Mouse (Mus musculus): Measurements from ENCODE around the gene Apba3. TPM values are rescaled to one million over a fixed set of nuclear protein-coding genes. Genes with fewer than 3 reads are reported as not detected.

Apba3 gene
- total and polyA plus RNA-seq, 3 experiments = 68.9 to 73.2 TPM; not detected in 1

DNA sequence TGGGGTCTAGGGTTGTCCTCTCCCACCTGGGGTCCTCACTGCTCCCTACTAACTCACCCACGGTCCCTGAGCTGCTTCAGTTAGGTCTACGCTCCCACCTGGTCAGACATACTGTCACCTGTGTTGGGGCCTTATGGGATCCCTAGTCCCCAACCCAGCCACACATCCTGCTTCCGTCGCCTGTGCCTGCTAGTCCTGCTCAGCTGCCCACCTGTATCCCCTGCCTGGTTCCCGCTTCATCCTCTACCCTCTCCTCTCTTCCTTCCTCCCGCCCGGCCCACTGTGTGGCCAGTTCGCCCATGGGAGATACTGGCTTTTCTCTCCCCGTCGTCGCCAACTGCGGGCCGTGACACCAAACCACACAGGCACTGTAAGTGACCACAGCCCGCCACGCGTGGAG, 48.8 kb downstream of the Apba3 start:
- peaks cover 0 to 2% of the 10 kb centered on the region in 2 experiments; a peak in 1 of 4 replicates for H3K36me3 ChIP-seq (ENCODE audit: control insufficient read depth in 1 of 2, insufficient read depth in 2 of 2, low read length in 2 of 2)

DNA sequence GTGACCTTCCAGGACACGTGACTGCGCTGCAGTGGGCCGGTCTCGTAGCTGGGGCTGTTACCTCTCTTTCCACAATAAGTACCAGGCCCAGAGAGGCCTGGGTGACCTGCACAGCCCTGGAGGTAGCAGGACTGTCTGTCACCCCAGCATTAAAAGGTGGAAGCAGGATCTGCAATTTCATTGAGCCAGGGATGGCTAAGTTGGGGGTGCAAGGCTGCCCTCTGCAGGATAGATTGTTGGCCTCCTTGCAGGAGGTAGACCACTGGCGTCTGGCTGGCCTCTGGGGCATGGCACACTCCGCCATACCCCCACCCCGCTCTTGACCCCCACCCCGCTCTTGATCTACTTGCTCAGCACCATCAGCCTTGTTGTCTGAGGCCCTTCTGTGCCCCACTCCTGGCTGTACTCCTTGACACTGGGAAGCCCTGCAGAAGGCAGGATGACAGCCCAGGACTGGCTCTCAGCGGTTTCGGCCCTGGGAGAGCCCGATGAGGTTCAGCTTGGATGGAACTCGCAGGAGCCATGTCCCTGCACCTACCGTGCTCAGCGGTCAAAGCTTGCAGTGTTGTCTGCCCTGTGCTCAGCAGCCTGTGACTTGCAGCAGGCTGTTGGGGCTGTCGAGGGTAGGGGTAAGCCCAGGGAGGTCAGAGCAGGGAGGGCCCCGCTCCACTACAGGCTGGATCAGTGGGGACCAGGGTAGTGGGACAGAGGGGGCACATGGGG, 49.7 kb downstream of the Apba3 start:
- no peaks in the 10 kb centered on the region for H3K27me3 ChIP-seq (ENCODE audit: control insufficient read depth in 1 of 2, insufficient read depth in 2 of 2, low read length in 2 of 2)
- no peaks in the 10 kb centered on the region for H3K9me3 ChIP-seq (replicated peaks; ENCODE audit: insufficient read depth, low read length)
- H3K4me1 ChIP-seq (ENCODE audit: control insufficient read depth in 1 of 2, insufficient read depth in 2 of 2, low read length in 2 of 2) = peaks cover 0 to 9% of the 10 kb centered on the region in 2 experiments; a peak in 1 of 4 replicates
- TF ChIP-seq MXI1 (IDR thresholded peaks at IDR 0.05; ENCODE audit: low read depth, low read length) (no peak), SMC3 (IDR thresholded peaks at IDR 0.05; ENCODE audit: low read depth, low read length) (peak; percentile 34; the same call in 1 of the 2 replicates), NRF1 (IDR thresholded peaks at IDR 0.05; ENCODE audit: insufficient read depth, low read depth, low read length, poor library complexity, severe bottlenecking) (no peak), JUND (IDR thresholded peaks at IDR 0.05; ENCODE audit: low read depth, low read length) (no peak), UBTF (IDR thresholded peaks at IDR 0.05; ENCODE audit: borderline replicate concordance, insufficient read depth, low read depth, low read length) (no peak), ZMIZ1 (IDR thresholded peaks at IDR 0.05; ENCODE audit: low read depth, low read length) (no peak), RAD21 (IDR thresholded peaks at IDR 0.05; ENCODE audit: low read depth, low read length) (peak; percentile 18), CTCF (IDR thresholded peaks at IDR 0.05 in 2 of 3, conservative IDR thresholded peaks at IDR 0.05 in 1 of 3; ENCODE audit: control insufficient read depth in 1 of 3, insufficient read depth in 1 of 3, low read depth in 2 of 3, low read length in 3 of 3, poor library complexity in 1 of 3, severe bottlenecking in 1 of 3) (peak in 2 of 3 experiments; percentile 48 to 59; a peak in 4 of 6 replicates), ZKSCAN1 (IDR thresholded peaks at IDR 0.05; ENCODE audit: low read depth, low read length) (no peak)
- H3K79me2 ChIP-seq (ENCODE audit: control insufficient read depth, insufficient read depth, low read length, poor library complexity) = peaks cover 6% of the 10 kb centered on the region
- no peak overlapping the region for H3K9ac ChIP-seq (ENCODE audit: control insufficient read depth, low read depth, low read length, poor library complexity, severe bottlenecking)
- H3K27ac ChIP-seq (ENCODE audit: control insufficient read depth, low read depth, low read length) = no peak overlapping the region
- DNase-seq (ENCODE audit: low read depth, low spot score) = peak; percentile 34
- H3K4me3 ChIP-seq (ENCODE audit: control insufficient read depth in 1 of 2, insufficient read depth in 1 of 2, low read depth in 2 of 2, low read length in 2 of 2) = no peak overlapping the region
- H3K36me3 ChIP-seq (ENCODE audit: control insufficient read depth in 1 of 2, insufficient read depth in 2 of 2, low read length in 2 of 2) = peaks cover 0 to 2% of the 10 kb centered on the region in 2 experiments; a peak in 1 of 4 replicates

More for the DNA sequence above, 48.8 kb downstream of the Apba3 start:
- no peak overlapping the region for H3K27ac ChIP-seq (ENCODE audit: control insufficient read depth, low read depth, low read length)
- H3K4me1 ChIP-seq (ENCODE audit: control insufficient read depth in 1 of 2, insufficient read depth in 2 of 2, low read length in 2 of 2) = peaks cover 0 to 9% of the 10 kb centered on the region in 2 experiments; a peak in 1 of 4 replicates
- H3K9me3 ChIP-seq (replicated peaks; ENCODE audit: insufficient read depth, low read length) = no peaks in the 10 kb centered on the region
- no peak for DNase-seq (ENCODE audit: low read depth, low spot score)
- H3K27me3 ChIP-seq (ENCODE audit: control insufficient read depth in 1 of 2, insufficient read depth in 2 of 2, low read length in 2 of 2) = no peaks in the 10 kb centered on the region
- no peaks in the 10 kb centered on the region; the same call in 1 of the 2 replicates for H3K79me2 ChIP-seq (ENCODE audit: control insufficient read depth, insufficient read depth, low read length, poor library complexity)
- no peak overlapping the region for H3K4me3 ChIP-seq (ENCODE audit: control insufficient read depth in 1 of 2, insufficient read depth in 1 of 2, low read depth in 2 of 2, low read length in 2 of 2)
- H3K9ac ChIP-seq (ENCODE audit: control insufficient read depth, low read depth, low read length, poor library complexity, severe bottlenecking) = no peak overlapping the region
- TF ChIP-seq ETS1 (IDR thresholded peaks at IDR 0.05; ENCODE audit: low read depth, low read length) (no peak), KAT2A (conservative IDR thresholded peaks at IDR 0.05; ENCODE audit: low read depth, low read length) (no peak), ELF1 (IDR thresholded peaks at IDR 0.05; ENCODE audit: low read depth, low read length) (no peak), MYB (IDR thresholded peaks at IDR 0.05; ENCODE audit: low read depth, low read length) (no peak), SIN3A (IDR thresholded peaks at IDR 0.05; ENCODE audit: low read length) (no peak), MYC (IDR thresholded peaks at IDR 0.05; ENCODE audit: low read depth, low read length) (no peak), NELFE (IDR thresholded peaks at IDR 0.05; ENCODE audit: low read depth, low read length) (no peak), USF2 (IDR thresholded peaks at IDR 0.05; ENCODE audit: borderline replicate concordance in 1 of 2, insufficient read depth in 1 of 2, low read depth in 1 of 2, low read length in 2 of 2) (no peak), POLR2A (IDR thresholded peaks at IDR 0.05; ENCODE audit: control insufficient read depth in 1 of 2, insufficient read depth in 1 of 2, low read depth in 1 of 2, low read length in 2 of 2, poor library complexity in 1 of 2) (no peak), TAL1 (IDR thresholded peaks at IDR 0.05; ENCODE audit: low read length) (no peak), USF1 (IDR thresholded peaks at IDR 0.05; ENCODE audit: low read depth, low read length) (no peak), MAZ (IDR thresholded peaks at IDR 0.05; ENCODE audit: low read depth, low read length) (no peak), MAX (IDR thresholded peaks at IDR 0.05; ENCODE audit: low read length) (no peak), EP300 (IDR thresholded peaks at IDR 0.05; ENCODE audit: low read depth in 1 of 2, low read length in 2 of 2) (no peak), MAFK (IDR thresholded peaks at IDR 0.05; ENCODE audit: borderline replicate concordance, low read depth, low read length) (no peak), CTCF (IDR thresholded peaks at IDR 0.05 in 2 of 3, conservative IDR thresholded peaks at IDR 0.05 in 1 of 3; ENCODE audit: control insufficient read depth in 1 of 3, insufficient read depth in 1 of 3, low read depth in 2 of 3, low read length in 3 of 3, poor library complexity in 1 of 3, severe bottlenecking in 1 of 3) (no peak)
